8 mouse cellular contexts compared by ENCODE assay signal in the genomic region with DNA sequence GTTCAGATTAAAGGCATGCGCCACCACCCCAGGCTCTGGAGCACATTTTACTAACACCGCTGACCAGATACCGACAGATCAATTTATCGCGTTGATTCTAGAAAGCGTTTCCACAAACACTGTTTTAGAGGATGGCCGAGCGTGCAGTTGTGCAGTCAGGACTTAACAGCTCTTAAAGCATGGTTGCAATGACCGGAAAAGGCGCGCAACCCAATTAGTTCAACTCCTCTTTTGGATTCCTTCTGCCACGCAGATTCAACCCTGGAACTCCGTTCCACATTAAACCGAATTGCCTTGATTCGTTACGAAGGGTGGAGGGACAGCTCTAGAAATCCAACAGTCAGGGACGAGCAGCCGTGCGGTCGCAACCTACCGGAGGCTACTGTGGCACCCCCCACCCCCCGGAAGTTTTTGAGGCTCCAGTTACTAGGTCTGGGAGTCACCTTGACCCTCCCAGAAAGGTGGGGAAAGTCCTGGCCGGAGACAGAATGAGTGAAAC. TPM values are rescaled to one million over a fixed set of nuclear protein-coding genes. Genes with fewer than 3 reads are reported as not detected.
A peak's percentile ranks its signal among the peaks of the same experiment; 100 is the strongest.
DNase-seq lines count a peak whose midpoint lies in the region; ATAC-seq and TF ChIP-seq lines count a peak whose summit lies in the region.

No protein-coding gene starts in this region.

- H3K4me1 ChIP-seq in liver, embryonic 14.5 days (replicated peaks; ENCODE audit: control insufficient read depth in 2 of 2, insufficient read depth in 2 of 2, low read length in 1 of 2), result peaks cover 10 to 16% of the 10 kb centered on the region in 2 experiments

- under 1% methylated on average over 23 of the region's 23 CpGs for WGBS in liver, embryonic 14.5 days (ENCODE audit: insufficient replicate concordance)

- no peaks in the 10 kb centered on the region for H3K36me3 ChIP-seq in liver, embryonic 14.5 days (replicated peaks; ENCODE audit: control insufficient read depth, insufficient read depth, low read depth)

- DNase-seq in kidney, postnatal 36 days, result peak; percentile 34 to 60
- DNase-seq in kidney, adult 11 months, result no peak
- peak; percentile 60 for DNase-seq in MEL-GATA-1-ER (ENCODE audit: extremely low read depth, low read depth)
- DNase-seq in embryo, embryonic 11.5 days (ENCODE audit: low read depth, low spot score), result peak; percentile 34
- peak in 2 of 3 experiments; percentile 17 to 35 for DNase-seq in liver, embryonic 14.5 days (ENCODE audit: low read depth in 3 of 3, low spot score in 3 of 3)
- peak; percentile 72 for DNase-seq in retina, postnatal 1 day
- DNase-seq in adrenal gland, adult 2 months, result no peak

- TF ChIP-seq CTCF in liver, embryonic 14.5 days (IDR thresholded peaks at IDR 0.05; ENCODE audit: low read depth), result no peak

- H3K9ac ChIP-seq in liver, embryonic 14.5 days (replicated peaks), result peak overlapping the region; percentile 78

- H3K4me2 ChIP-seq in liver, embryonic 14.5 days (ENCODE audit: low read depth), result peak overlapping the region; percentile 79

- TF ChIP-seq EP300 in liver, embryonic 14.5 days (IDR thresholded peaks at IDR 0.05; ENCODE audit: low read depth), result no peak; the same call in 1 of the 2 replicates

- peak; percentile 58 to 63 for ATAC-seq in hematopoietic stem cell, adult 5-6 weeks (replicated peaks in 1 of 2; ENCODE audit: insufficient read depth in 1 of 2, low FRiP score in 2 of 2, low TSS enrichment in 1 of 2, low read depth in 1 of 2, poor library complexity in 2 of 2, severe bottlenecking in 2 of 2)
- peak; percentile 66 for ATAC-seq in liver, embryonic 14.5 days (ENCODE audit: insufficient read depth)

- H3K27ac ChIP-seq in liver, embryonic 14.5 days, result peak overlapping the region; percentile 69

- H3K4me3 ChIP-seq in liver, embryonic 14.5 days (ENCODE audit: insufficient read depth in 1 of 2, low read depth in 2 of 2, low read length in 2 of 2), result peak overlapping the region; percentile 75 to 82

- no peaks in the 10 kb centered on the region for H3K27me3 ChIP-seq in liver, embryonic 14.5 days (ENCODE audit: control insufficient read depth, insufficient read depth, low read length)

- H3K9me3 ChIP-seq in liver, embryonic 14.5 days (ENCODE audit: control insufficient read depth, low read length), result no peaks in the 10 kb centered on the region

RNA-seq across cellular contexts. Expression of a gene that starts 28.2 kb away (rescaled TPM):
- 1,887 and 2,311 TPM in 2 replicates for total RNA-seq in hematopoietic stem cell, adult 5-6 weeks (2017)
- polyA plus RNA-seq in liver, embryonic 14.5 days (2012; rRNA removed), result 125 and 336 TPM in 2 replicates
- polyA plus RNA-seq in liver, embryonic 14.5 days (2014; fragmentation: Nextera tagmentation; extraction: Ambion mirVana), result 339 and 380 TPM in 2 replicates
- 100 to 1,000 TPM; 283 to 345 TPM for total RNA-seq in adrenal gland, adult 2 months (2021)
- polyA plus RNA-seq in adrenal gland, adult 2 months (2012; rRNA removed), result 22.1 and 46.7 TPM in 2 replicates

Comparison
In these comparisons a context has a peak if more than half of its experiments do, and no peak if none do; other contexts are left out.
1. DNase-seq: peak in kidney, postnatal 36 days (2 of 2), MEL-GATA-1-ER (single experiment), embryo, embryonic 11.5 days (single experiment), liver, embryonic 14.5 days (2 of 3) and retina, postnatal 1 day (single experiment); none in kidney, adult 11 months (single experiment) and adrenal gland, adult 2 months (single experiment).